8 mouse cellular contexts compared by ENCODE assay signal in the genomic region with DNA sequence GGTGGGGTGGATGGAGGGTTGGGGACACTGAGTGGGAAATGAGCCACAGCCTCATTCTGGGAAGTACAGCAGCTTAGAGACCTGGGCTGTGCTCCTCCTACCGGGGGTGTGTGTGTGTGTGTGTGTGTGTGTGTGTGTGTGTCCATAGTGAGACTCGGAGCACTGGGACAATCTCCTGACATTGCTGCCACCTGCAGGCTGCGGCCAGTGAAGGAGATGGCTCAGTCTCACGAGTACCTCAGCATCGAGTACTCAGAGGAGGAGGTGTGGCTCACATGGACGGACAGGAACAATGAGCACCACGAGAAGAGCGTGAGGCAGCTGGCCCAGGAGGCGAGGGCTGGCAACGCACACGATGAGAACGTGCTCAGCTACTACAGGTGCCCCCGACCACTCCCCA. TPM values are rescaled to one million over a fixed set of nuclear protein-coding genes. Genes with fewer than 3 reads are reported as not detected.
DNase-seq lines count a peak whose midpoint lies in the region; ATAC-seq and TF ChIP-seq lines count a peak whose summit lies in the region.

No protein-coding gene starts in this region.

- H3K36me3 ChIP-seq in heart, adult 2 months (ENCODE audit: control insufficient read depth, insufficient read depth, low read length), result no peaks in the 10 kb centered on the region
- no peaks in the 10 kb centered on the region for H3K36me3 ChIP-seq in embryonic facial prominence, embryonic 11.5 days (replicated peaks; ENCODE audit: control insufficient read depth, insufficient read depth, low read depth, low read length)

- no peaks in the 10 kb centered on the region for H3K79me2 ChIP-seq in heart, adult 2 months (replicated peaks; ENCODE audit: control insufficient read depth, insufficient read depth, low read length)

- no peak overlapping the region for H3K4me2 ChIP-seq in embryonic facial prominence, embryonic 11.5 days (ENCODE audit: low read depth, low read length)

- TF ChIP-seq POLR2A in heart, adult 2 months (IDR thresholded peaks at IDR 0.05; ENCODE audit: insufficient read depth, low read depth, low read length), result no peak

- no peaks in the 10 kb centered on the region for H3K27me3 ChIP-seq in heart, adult 2 months (ENCODE audit: control insufficient read depth, insufficient read depth, low read length)
- H3K27me3 ChIP-seq in embryonic facial prominence, embryonic 11.5 days (ENCODE audit: control insufficient read depth, insufficient read depth, low read length), result no peaks in the 10 kb centered on the region

- ATAC-seq in embryonic facial prominence, embryonic 11.5 days (replicated peaks; ENCODE audit: insufficient number of reproducible peaks, low FRiP score, low TSS enrichment, low read depth), result no peak

- no peak for TF ChIP-seq EP300 in heart, adult 2 months (IDR thresholded peaks at IDR 0.05; ENCODE audit: insufficient read depth, low read depth, low read length)

- no peak overlapping the region for H3K9ac ChIP-seq in heart, adult 2 months (ENCODE audit: low read depth, low read length)
- H3K9ac ChIP-seq in embryonic facial prominence, embryonic 11.5 days (replicated peaks; ENCODE audit: low read length), result no peak overlapping the region

- no peaks in the 10 kb centered on the region for H3K9me3 ChIP-seq in embryonic facial prominence, embryonic 11.5 days (replicated peaks; ENCODE audit: control insufficient read depth, low read length)

- peak; percentile 38 for TF ChIP-seq CTCF in heart, adult 2 months (IDR thresholded peaks at IDR 0.05)

- no peaks in the 10 kb centered on the region for H3K4me1 ChIP-seq in heart, adult 2 months (ENCODE audit: control insufficient read depth, insufficient read depth, low read length)
- no peaks in the 10 kb centered on the region for H3K4me1 ChIP-seq in embryonic facial prominence, embryonic 11.5 days (ENCODE audit: control insufficient read depth, insufficient read depth, low read length)

- intact Hi-C loops in heart, adult 2 months (cut with DNase I), result no loop called here

- no peak overlapping the region for H3K27ac ChIP-seq in heart, adult 2 months
- H3K27ac ChIP-seq in embryonic facial prominence, embryonic 11.5 days (replicated peaks; ENCODE audit: low read depth, low read length), result no peak overlapping the region

- WGBS in heart, adult 2 months, result 38% methylated on average over 13 of the region's 13 CpGs
- 42% methylated on average over 13 of the region's 13 CpGs for WGBS in embryonic facial prominence, embryonic 11.5 days

- H3K4me3 ChIP-seq in heart, adult 2 months, result no peak overlapping the region
- H3K4me3 ChIP-seq in embryonic facial prominence, embryonic 11.5 days (ENCODE audit: low read depth, low read length), result no peak overlapping the region

- no peak for DNase-seq in heart, adult 2 months
- no peak for DNase-seq in heart, adult 18-20 months
- DNase-seq in Muller cell, postnatal 12 days (ENCODE audit: inconsistent ontology term), result peak; percentile 56
- peak; percentile 52 for DNase-seq in embryonic facial prominence, embryonic 11.5 days (ENCODE audit: low spot score)
- peak; percentile 66 for DNase-seq in kidney, postnatal 14 days
- DNase-seq in retina, embryonic 14.5 days (ENCODE audit: low spot score), result peak; percentile 60
- DNase-seq in c-Kit-positive CD71-positive TER-119-positive erythroid progenitor cells, embryonic 14.5 days (ENCODE audit: low spot score), result no peak
- no peak for DNase-seq in layer of hippocampus, postnatal 14 days (ENCODE audit: low spot score in 2 of 2)

RNA-seq across cellular contexts. Expression of a gene that starts 38.0 kb away (rescaled TPM):
- total RNA-seq in heart, adult 2 months (2021), result 100 to 1,000 TPM; 296 to 343 TPM
- 288 and 395 TPM in 2 replicates for polyA plus RNA-seq in heart, adult 2 months (2012; rRNA removed)
- 100 to 1,000 TPM; 307 to 322 TPM for total RNA-seq in heart, adult 18-20 months (2021)
- polyA plus RNA-seq in embryonic facial prominence, embryonic 11.5 days (2014; fragmentation: Nextera tagmentation; extraction: Ambion mirVana), result 339 and 373 TPM in 2 replicates
- 100 to 1,000 TPM; 165 to 168 TPM for total RNA-seq in layer of hippocampus, postnatal 14 days (2021)

RNA-seq across cellular contexts. Expression of a gene that starts 38.6 kb away (rescaled TPM):
- 1 to 10 TPM; 4.6 to 6.2 TPM for total RNA-seq in heart, adult 2 months (2021)
- polyA plus RNA-seq in heart, adult 2 months (2012; rRNA removed), result 3.4 and 6.7 TPM in 2 replicates
- 1 to 10 TPM; 4.1 to 5.8 TPM for total RNA-seq in heart, adult 18-20 months (2021)
- polyA plus RNA-seq in embryonic facial prominence, embryonic 11.5 days (2014; fragmentation: Nextera tagmentation; extraction: Ambion mirVana), result 1.5 and 1.7 TPM in 2 replicates
- total RNA-seq in layer of hippocampus, postnatal 14 days (2021), result 1 to 10 TPM; 2.3 to 5.3 TPM

Comparison
In these comparisons a context has a peak if more than half of its experiments do, and no peak if none do; other contexts are left out.
1. DNase-seq: peak in Muller cell, postnatal 12 days (single experiment), embryonic facial prominence, embryonic 11.5 days (single experiment), kidney, postnatal 14 days (single experiment) and retina, embryonic 14.5 days (single experiment); none in heart, adult 2 months (0 of 2), heart, adult 18-20 months (0 of 2), c-Kit-positive CD71-positive TER-119-positive erythroid progenitor cells, embryonic 14.5 days (single experiment) and layer of hippocampus, postnatal 14 days (0 of 2).